Mouse (Mus musculus): ENCODE measurements around the gene Clec5a. TPM values are rescaled to one million over a fixed set of nuclear protein-coding genes. Genes with fewer than 3 reads are reported as not detected.

The Clec5a gene
- 0.13 and 0.51 TPM in 2 replicates for polyA plus RNA-seq (2012; ENCODE audit: low replicate concordance)

GRCm38 (mm10) chr6:40585645-40586044, at the start of gene Clec5a:
TSS of gene Clec5a (minus strand) at chr6:40585821.

GRCm38 (mm10) chr6:40628406-40629000, 42.9 kb upstream of the Clec5a start, which contains the start of gene Mgam:
TSS of gene Mgam (plus strand) at chr6:40628831.

GRCm38 (mm10) chr6:40613260-40613852, 27.7 kb upstream of the Clec5a start, which contains the start of gene Tas2r138:
TSS of gene Tas2r138 (minus strand) at chr6:40613310.

GRCm38 (mm10) chr6:40569187-40569586, 16.4 kb downstream of the Clec5a start, which contains the start of gene Olfr460:
TSS of gene Olfr460 (plus strand) at chr6:40569487.

GRCm38 (mm10) chr6:40554950-40555349, 30.7 kb downstream of the Clec5a start, which contains the start of gene Olfr461:
TSS of gene Olfr461 (minus strand) at chr6:40555050.

Other genes with a start within 250 kb of the Clec5a start
- gene E330009J07Rik, start 149.7 kb downstream of the Clec5a start, polyA plus RNA-seq (2012; ENCODE audit: low replicate concordance): 4.4 and 10.7 TPM in 2 replicates
- not detected in 2 replicates for gene Wee2, start 146.7 kb downstream of the Clec5a start, polyA plus RNA-seq (2012; ENCODE audit: low replicate concordance)
- gene Ssbp1, start 114.5 kb downstream of the Clec5a start, polyA plus RNA-seq (2012; ENCODE audit: low replicate concordance): 22.6 and 26.0 TPM in 2 replicates
- not detected in 2 replicates for gene Tas2r137, start 94.6 kb downstream of the Clec5a start, polyA plus RNA-seq (2012; ENCODE audit: low replicate concordance)
- gene Tas2r108, start 92.3 kb downstream of the Clec5a start, polyA plus RNA-seq (2012; ENCODE audit: low replicate concordance): not detected in 2 replicates
- gene Prss37, start 66.3 kb downstream of the Clec5a start, polyA plus RNA-seq (2012; ENCODE audit: low replicate concordance): not detected in 2 replicates
- gene Olfr461, start 30.8 kb downstream of the Clec5a start, polyA plus RNA-seq (2012; ENCODE audit: low replicate concordance): not detected in 2 replicates
- not detected in 2 replicates for gene Olfr460, start 16.3 kb downstream of the Clec5a start, polyA plus RNA-seq (2012; ENCODE audit: low replicate concordance)
- not detected in 2 replicates for gene Tas2r138, start 27.5 kb upstream of the Clec5a start, polyA plus RNA-seq (2012; ENCODE audit: low replicate concordance)
- gene Mgam, start 43.0 kb upstream of the Clec5a start, polyA plus RNA-seq (2012; ENCODE audit: low replicate concordance): 0.10 and 0.53 TPM in 2 replicates

Data from hematopoietic multipotent progenitor cell, adult 10-12 weeks (in vitro differentiated cells).